Mouse (Mus musculus) hindbrain, embryonic 14.5 days (tissue): ENCODE measurements around the gene Mgat5b. TPM values are rescaled to one million over a fixed set of nuclear protein-coding genes. Genes with fewer than 3 reads are reported as not detected.
A peak's percentile ranks its signal among the peaks of the same experiment; 100 is the strongest.

Source experiments
- ATAC-seq: fragments of 200-750 bp; cut with Nextera tagmentation; 2 replicates; pipeline ENCODE4 v1.8.0; 2017; ENCODE audit warnings: moderate number of reproducible peaks, mild to moderate bottlenecking, moderate TSS enrichment, moderate library complexity; ENCODE audit not compliant: low FRiP score
- DNase-seq: peaks from one replicate; pipeline ENCODE4 v3.0.0-alpha.2; 2015; ENCODE audit warnings: low spot score
- H3K27ac ChIP-seq: fragments of 300-500 bp; sonication (generic); 2 replicates; pipeline ENCODE4 v1.5.1; 2014; ENCODE audit warnings: mild to moderate bottlenecking, moderate library complexity
- H3K27me3 ChIP-seq: fragments of 300-500 bp; sonication (generic); 2 replicates; pipeline ENCODE4 v1.6.1; 2014; ENCODE audit warnings: mild to moderate bottlenecking, low read length, mixed read lengths; ENCODE audit not compliant: control insufficient read depth, insufficient read depth
- H3K36me3 ChIP-seq: fragments of 300-500 bp; sonication (generic); replicated peaks from 2 replicates; pipeline ENCODE4 v1.6.1; 2014; ENCODE audit not compliant: control insufficient read depth, insufficient read depth
- H3K4me1 ChIP-seq: fragments of 300-500 bp; sonication (generic); replicated peaks from 2 replicates; pipeline ENCODE4 v1.6.1; 2014; ENCODE audit warnings: antibody characterized with exemption, low read length, mixed read lengths; ENCODE audit not compliant: control insufficient read depth, insufficient read depth
- H3K4me2 ChIP-seq: fragments of 300-500 bp; sonication (generic); replicated peaks from 2 replicates; pipeline ENCODE4 v1.6.1; 2014; ENCODE audit warnings: mild to moderate bottlenecking, moderate library complexity
- H3K4me3 ChIP-seq: fragments of 300-500 bp; sonication (generic); replicated peaks from 2 replicates; pipeline ENCODE4 v1.5.1; 2014; ENCODE audit warnings: mild to moderate bottlenecking, low read length
- H3K9ac ChIP-seq: fragments of 300-500 bp; sonication (generic); 2 replicates; pipeline ENCODE4 v1.6.1; 2014
- H3K9me3 ChIP-seq: fragments of 300-500 bp; sonication (generic); 2 replicates; pipeline ENCODE4 v1.6.1; 2016; ENCODE audit warnings: low read length; ENCODE audit not compliant: control insufficient read depth
- WGBS: fragments of 180-500 bp; shearing (Covaris S2); extraction: QIAGEN DNeasy Blood & Tissue Kit; methylation state at CpG from one replicate; pipeline ENCODE4 v1.1.7; 2014; 5-methylcytosine and 5-hydroxymethylcytosine counted together
- polyA plus RNA-seq: library from polyadenylated mRNA; unstranded; fragments of >200 nt; fragmentation: Nextera tagmentation; extraction: Ambion mirVana; gene quantifications from 2 replicates; pipeline ENCODE4 v1.2.1, GENCODE M21; 2014

Gene Mgat5b
- polyA plus RNA-seq, 1 experiment from 2014 or later: 24.5 TPM

GRCm38 (mm10) chr11:116965061-116965460 lies 46.4 kb downstream of the Mgat5b start:
- H3K4me1 ChIP-seq: peaks cover 14% of the 10 kb centered on the region; the same call in 1 of the 2 replicates
- no peak overlapping the region for H3K9ac ChIP-seq
- no peaks in the 10 kb centered on the region for H3K27me3 ChIP-seq
- peaks cover 40% of the 10 kb centered on the region for H3K36me3 ChIP-seq
- DNase-seq: no peak
- no peak overlapping the region for H3K4me2 ChIP-seq
- no peaks in the 10 kb centered on the region for H3K9me3 ChIP-seq
- ATAC-seq: no peak
- H3K4me3 ChIP-seq: no peak overlapping the region
- 0 out of 2 replicates have a peak overlapping the region, but pooled peaks have one; percentile 52 for H3K27ac ChIP-seq
- 75% methylated on average over 7 of the region's 7 CpGs for WGBS

DNA sequence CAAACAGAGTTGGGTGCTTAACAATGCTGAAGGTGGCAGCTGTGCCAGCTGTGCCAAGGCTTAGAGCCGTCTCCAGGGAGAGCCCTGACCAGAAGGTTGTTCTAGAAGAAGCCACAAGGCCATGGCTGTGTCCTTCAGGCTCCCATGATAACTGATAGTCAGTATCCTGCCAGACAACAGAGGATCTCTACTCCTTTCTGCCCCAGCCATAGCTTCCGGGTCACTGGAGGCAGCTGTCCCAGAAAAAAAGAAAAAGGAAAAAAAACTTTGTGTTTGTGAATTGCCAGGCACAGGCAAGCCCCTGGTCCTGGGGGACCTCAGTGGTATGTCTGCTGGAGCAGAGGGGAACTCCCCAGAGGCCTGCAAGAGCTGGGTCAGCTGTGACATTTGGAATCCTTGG lies 47.3 kb downstream of the Mgat5b start:
- Histone ChIP-seq H3K27ac (no peak overlapping the region), H3K4me2 (no peak overlapping the region), H3K4me3 (no peak overlapping the region), H3K27me3 (no peaks in the 10 kb centered on the region), H3K4me1 (peaks cover 6% of the 10 kb centered on the region; the same call in 1 of the 2 replicates), H3K9ac (no peak overlapping the region), H3K36me3 (peaks cover 39% of the 10 kb centered on the region), H3K9me3 (no peaks in the 10 kb centered on the region)
- DNase-seq: no peak
- 58% methylated on average over 2 of the region's 2 CpGs for WGBS
- ATAC-seq: no peak

- Histone ChIP-seq H3K9ac (no peak overlapping the region), H3K4me2 (no peak overlapping the region), H3K4me1 (peaks cover 13% of the 10 kb centered on the region), H3K9me3 (no peaks in the 10 kb centered on the region), H3K36me3 (peaks cover 29% of the 10 kb centered on the region), H3K27ac (no peak overlapping the region), H3K4me3 (no peak overlapping the region), H3K27me3 (no peaks in the 10 kb centered on the region)
- WGBS: 87% methylated on average over 9 of the region's 9 CpGs
- ATAC-seq (no peak), DNase-seq (no peak)
Measured at GRCm38 (mm10) chr11:116968586-116968985, 49.9 kb downstream of the Mgat5b start.

DNA sequence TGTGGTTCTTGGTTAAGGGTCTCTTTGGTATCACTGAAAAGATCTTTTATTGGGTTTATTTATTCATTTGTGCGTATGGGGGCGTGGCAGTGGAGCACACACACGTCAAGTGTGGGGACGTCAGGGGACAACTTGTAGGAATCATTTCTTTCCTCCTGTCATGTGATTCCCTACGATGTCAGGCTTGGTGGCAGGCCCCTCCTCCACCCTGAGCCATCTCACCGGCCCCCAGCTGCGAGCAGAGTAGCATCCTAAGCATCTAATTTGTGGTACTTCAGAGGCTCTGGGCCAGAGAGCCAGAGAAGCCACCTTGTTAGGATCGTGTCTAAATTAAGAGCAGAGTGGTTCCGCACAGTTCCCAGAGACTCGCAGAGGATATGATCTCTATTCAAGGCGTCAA lies 50.8 kb downstream of the Mgat5b start:
- no peaks in the 10 kb centered on the region for H3K9me3 ChIP-seq
- peaks cover 13% of the 10 kb centered on the region for H3K4me1 ChIP-seq
- ATAC-seq (no peak), DNase-seq (no peak)
- no peaks in the 10 kb centered on the region for H3K27me3 ChIP-seq
- no peak overlapping the region for H3K4me3 ChIP-seq
- H3K27ac ChIP-seq: no peak overlapping the region
- no peak overlapping the region for H3K4me2 ChIP-seq
- H3K36me3 ChIP-seq: peaks cover 28% of the 10 kb centered on the region
- no peak overlapping the region for H3K9ac ChIP-seq
- 58% methylated on average over 11 of the region's 11 CpGs for WGBS

- peaks cover 42% of the 10 kb centered on the region for H3K36me3 ChIP-seq
- ATAC-seq (no peak), DNase-seq (no peak)
- H3K4me3 ChIP-seq: no peak overlapping the region
- WGBS: 47% methylated on average over 4 of the region's 4 CpGs
- no peak overlapping the region for H3K9ac ChIP-seq
- no peaks in the 10 kb centered on the region for H3K9me3 ChIP-seq
- H3K4me2 ChIP-seq: no peak overlapping the region
- no peak overlapping the region for H3K27ac ChIP-seq
- H3K4me1 ChIP-seq: peaks cover 7% of the 10 kb centered on the region
- no peaks in the 10 kb centered on the region for H3K27me3 ChIP-seq
Measured at GRCm38 (mm10) chr11:116970847-116971246, 52.2 kb downstream of the Mgat5b start.

DNA sequence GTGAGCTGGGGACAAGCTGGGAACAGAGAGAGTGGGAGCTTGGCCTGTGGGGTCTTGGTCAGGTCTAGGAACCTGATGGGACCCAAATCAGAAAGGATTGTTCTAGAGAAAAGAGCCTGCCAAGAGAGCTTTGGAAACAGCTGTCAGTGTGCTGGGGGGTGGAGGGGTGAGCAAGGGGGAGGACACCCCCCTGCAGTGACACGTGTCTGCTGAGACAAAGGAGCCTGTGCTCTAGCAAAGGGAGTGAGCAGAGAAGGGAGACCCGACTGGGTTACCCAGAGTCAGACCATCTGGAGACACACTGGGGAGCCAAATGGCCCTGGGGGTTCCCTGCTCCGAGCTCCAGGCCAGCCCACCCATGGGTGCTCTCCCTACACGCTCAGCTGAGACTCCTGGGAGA lies 54.2 kb downstream of the Mgat5b start:
- DNase-seq (no peak), ATAC-seq (no peak)
- Histone ChIP-seq H3K4me2 (no peak overlapping the region), H3K36me3 (peaks cover 56% of the 10 kb centered on the region), H3K4me3 (no peak overlapping the region), H3K27ac (peak overlapping the region; percentile 43), H3K27me3 (no peaks in the 10 kb centered on the region), H3K4me1 (peaks cover 7% of the 10 kb centered on the region), H3K9me3 (no peaks in the 10 kb centered on the region), H3K9ac (no peak overlapping the region)
- 34% methylated on average over 4 of the region's 4 CpGs for WGBS

GRCm38 (mm10) chr11:116973508-116973907 lies 54.8 kb downstream of the Mgat5b start:
- Histone ChIP-seq H3K4me2 (no peak overlapping the region), H3K9ac (no peak overlapping the region), H3K4me3 (no peak overlapping the region), H3K27ac (0 out of 2 replicates have a peak overlapping the region, but pooled peaks have one; percentile 43), H3K27me3 (no peaks in the 10 kb centered on the region), H3K9me3 (no peaks in the 10 kb centered on the region), H3K4me1 (peaks cover 7% of the 10 kb centered on the region), H3K36me3 (peaks cover 56% of the 10 kb centered on the region)
- ATAC-seq: no peak
- WGBS: 87% methylated on average over 9 of the region's 9 CpGs
- DNase-seq: no peak

DNA sequence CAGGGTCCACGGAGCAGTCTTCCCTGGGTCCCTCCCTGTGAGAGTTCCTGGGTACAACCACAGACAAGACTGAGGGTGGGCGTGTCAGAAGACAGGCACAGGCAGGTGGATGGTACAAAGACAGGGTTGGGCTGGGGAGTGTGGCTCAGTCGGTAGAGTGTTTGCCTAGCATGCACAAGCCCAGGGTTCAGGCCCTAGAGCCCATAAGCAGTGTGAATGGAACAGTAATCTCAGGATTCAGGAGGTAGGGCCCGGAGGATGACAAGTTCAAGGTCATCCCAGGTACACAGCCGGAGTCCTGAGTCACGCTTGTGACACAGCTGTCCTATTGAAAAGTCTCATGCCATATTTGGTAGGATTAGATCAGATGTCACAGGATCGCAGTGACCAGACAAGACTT lies 55.7 kb downstream of the Mgat5b start:
- DNase-seq (no peak), ATAC-seq (no peak)
- Histone ChIP-seq H3K27ac (no peak overlapping the region), H3K36me3 (peaks cover 61% of the 10 kb centered on the region), H3K4me1 (peaks cover 7% of the 10 kb centered on the region), H3K9ac (no peak overlapping the region), H3K27me3 (no peaks in the 10 kb centered on the region), H3K9me3 (no peaks in the 10 kb centered on the region), H3K4me2 (no peak overlapping the region), H3K4me3 (no peak overlapping the region)
- 86% methylated on average over 7 of the region's 7 CpGs for WGBS

- H3K4me3 ChIP-seq: no peak overlapping the region
- ATAC-seq (peak; percentile 49; the same call in 1 of the 2 replicates), DNase-seq (peak; percentile 55)
- H3K27ac ChIP-seq: 0 out of 2 replicates have a peak overlapping the region, but pooled peaks have one; percentile 1
- WGBS: 35% methylated on average over 5 of the region's 5 CpGs
- no peak overlapping the region for H3K4me2 ChIP-seq
- peaks cover 5% of the 10 kb centered on the region; the same call in 1 of the 2 replicates for H3K4me1 ChIP-seq
- no peaks in the 10 kb centered on the region for H3K9me3 ChIP-seq
- no peaks in the 10 kb centered on the region for H3K27me3 ChIP-seq
- H3K36me3 ChIP-seq: peaks cover 70% of the 10 kb centered on the region
- no peak overlapping the region for H3K9ac ChIP-seq
Measured at GRCm38 (mm10) chr11:116980313-116980712, 61.6 kb downstream of the Mgat5b start.

DNA sequence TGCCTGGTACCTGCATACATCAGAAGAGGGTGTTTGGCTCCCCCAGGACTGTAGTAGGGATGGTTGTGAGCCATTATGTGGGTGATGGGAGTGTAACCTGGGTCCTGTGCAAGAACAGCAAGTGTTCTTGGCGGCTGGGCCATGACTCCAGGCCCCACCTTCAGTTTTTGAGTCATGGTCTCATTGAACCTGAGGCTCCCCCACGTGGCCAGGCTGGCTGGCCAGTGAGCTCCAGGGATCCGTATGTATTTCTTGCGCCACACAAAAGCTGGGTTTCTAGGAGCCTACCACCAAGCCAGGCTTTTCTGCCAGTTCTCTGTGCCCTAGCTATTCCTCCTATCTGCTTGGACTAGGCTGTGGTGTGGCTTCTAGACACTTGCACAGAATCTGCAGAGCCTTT lies 63.9 kb downstream of the Mgat5b start:
- no peak for DNase-seq
- Histone ChIP-seq H3K9ac (no peak overlapping the region), H3K9me3 (no peaks in the 10 kb centered on the region), H3K27me3 (no peaks in the 10 kb centered on the region), H3K36me3 (peaks cover 70% of the 10 kb centered on the region), H3K4me2 (no peak overlapping the region), H3K4me3 (no peak overlapping the region), H3K4me1 (peaks cover 5% of the 10 kb centered on the region; the same call in 1 of the 2 replicates), H3K27ac (no peak overlapping the region)
- WGBS: 60% methylated on average over 4 of the region's 4 CpGs
- ATAC-seq: no peak
